Mouse (Mus musculus) cerebellum, adult 8-10 months (tissue): ENCODE measurements around the gene Plg.

Source experiments
- DNase-seq: peaks from one replicate; pipeline ENCODE4 v3.0.0; 2022

The Plg gene

DNA sequence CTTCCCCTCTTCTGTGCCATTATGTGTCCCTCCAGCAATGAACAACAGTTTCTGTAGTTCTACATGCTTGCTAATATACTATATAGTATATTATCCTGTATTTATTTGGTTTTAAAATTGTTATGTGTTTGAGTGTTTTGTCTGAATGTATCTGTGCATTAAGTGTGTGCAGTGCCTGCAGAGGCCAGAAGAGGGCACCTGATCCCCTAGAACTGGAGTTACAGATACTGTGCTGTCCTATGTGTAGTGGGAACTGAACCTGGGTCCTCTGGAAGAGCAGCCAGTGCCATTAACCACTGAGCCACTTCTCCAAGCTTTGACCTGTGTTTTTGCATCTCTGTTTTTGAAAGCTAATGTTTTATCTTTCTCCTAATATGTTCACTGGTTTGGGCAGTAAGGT lies 82.8 kb downstream of the Plg start:
- DNase-seq: no peak

DNA sequence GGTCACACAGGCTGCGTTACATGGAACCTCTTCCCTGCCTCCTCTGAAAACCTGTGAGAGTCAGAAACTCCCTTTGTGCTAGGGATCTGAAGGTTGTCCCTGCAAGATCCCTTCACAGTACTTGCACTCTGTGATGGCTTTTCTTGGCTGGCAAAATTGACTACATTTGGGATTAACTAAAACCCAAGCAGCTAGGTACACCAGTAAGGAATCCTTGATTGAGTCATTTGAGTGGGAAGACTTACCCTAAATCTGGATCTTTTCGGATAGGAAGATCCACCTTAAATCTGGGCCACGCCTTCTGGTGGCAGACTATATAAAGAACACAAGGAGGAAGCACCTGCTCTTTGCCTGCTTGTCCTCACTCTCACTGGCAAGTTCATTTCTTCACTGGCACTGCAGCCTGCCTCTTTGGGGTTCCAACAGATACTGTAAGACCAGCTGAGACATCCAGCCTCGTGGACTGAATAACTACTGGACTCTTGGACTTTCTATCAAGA lies 88.1 kb downstream of the Plg start:
- no peak for DNase-seq

GRCm38 (mm10) chr17:12467642-12468041 lies 89.2 kb downstream of the Plg start:
- no peak for DNase-seq

- DNase-seq: no peak
Measured at GRCm38 (mm10) chr17:12468745-12469144, 90.3 kb downstream of the Plg start.
